Mouse (Mus musculus) myocyte (in vitro differentiated cells): Measurements from ENCODE around the gene Olfr967. TPM values are rescaled to one million over a fixed set of nuclear protein-coding genes. Genes with fewer than 3 reads are reported as not detected.

Experiments
- polyA plus RNA-seq: library from polyadenylated mRNA; unstranded; fragments of >200 nt; fragmentation: generic; extraction: Trizol; gene quantifications from one replicate; pipeline ENCODE4 v1.2.1, GENCODE M21; 2012; ENCODE audit warnings: missing spikeins

The Olfr967 gene
- polyA plus RNA-seq, 1 experiment = not detected

Other genes starting within 250 kb of the Olfr967 start
- not detected for gene Olfr957, start 230.4 kb upstream of the Olfr967 start, polyA plus RNA-seq
- not detected for gene Olfr958, start 192.2 kb upstream of the Olfr967 start, polyA plus RNA-seq
- not detected for gene Olfr959, start 170.7 kb upstream of the Olfr967 start, polyA plus RNA-seq
- 0.01 TPM for gene AW551984, start 141.8 kb upstream of the Olfr967 start, polyA plus RNA-seq
- gene Olfr148, start 135.6 kb upstream of the Olfr967 start, polyA plus RNA-seq = not detected
- gene Olfr960, start 124.9 kb upstream of the Olfr967 start, polyA plus RNA-seq = not detected
- gene Olfr961, start 101.2 kb upstream of the Olfr967 start, polyA plus RNA-seq = not detected
- not detected for gene Olfr963, start 79.0 kb upstream of the Olfr967 start, polyA plus RNA-seq
- 0.02 TPM for gene Olfr149, start 39.1 kb upstream of the Olfr967 start, polyA plus RNA-seq
- gene Olfr965, start 34.9 kb upstream of the Olfr967 start, polyA plus RNA-seq = not detected
- not detected for gene Olfr150, start 15.3 kb upstream of the Olfr967 start, polyA plus RNA-seq
- gene Olfr968, start 37.0 kb downstream of the Olfr967 start, polyA plus RNA-seq = not detected
- not detected for gene Olfr969, start 44.7 kb downstream of the Olfr967 start, polyA plus RNA-seq
- gene Olfr970, start 62.6 kb downstream of the Olfr967 start, polyA plus RNA-seq = not detected
- gene Olfr971, start 90.6 kb downstream of the Olfr967 start, polyA plus RNA-seq = not detected
- gene Olfr972, start 120.2 kb downstream of the Olfr967 start, polyA plus RNA-seq = not detected
- not detected for gene Olfr229, start 161.1 kb downstream of the Olfr967 start, polyA plus RNA-seq
- gene Olfr974, start 191.3 kb downstream of the Olfr967 start, polyA plus RNA-seq = not detected
- not detected for gene Olfr975, start 205.8 kb downstream of the Olfr967 start, polyA plus RNA-seq
- gene Olfr976, start 214.9 kb downstream of the Olfr967 start, polyA plus RNA-seq = not detected
- not detected for gene Olfr978, start 245.9 kb downstream of the Olfr967 start, polyA plus RNA-seq